Mouse (Mus musculus) embryonic facial prominence, embryonic 13.5 days (tissue): ENCODE measurements around the gene Zfp317. TPM values are rescaled to one million over a fixed set of nuclear protein-coding genes. Genes with fewer than 3 reads are reported as not detected.
A peak's percentile ranks its signal among the peaks of the same experiment; 100 is the strongest.
"Not testable (repeated sequence)": the region's sequence is repeated elsewhere in the genome, so short reads cannot be mapped to it uniquely, and the experiment has no call there.

Experiments
- ATAC-seq: fragments of 200-750 bp; cut with Nextera tagmentation; 2 replicates; pipeline ENCODE4 v1.8.0; 2017; ENCODE audit warnings: low read depth; ENCODE audit not compliant: insufficient number of reproducible peaks, insufficient read depth, low FRiP score, low TSS enrichment
- H3K27ac ChIP-seq: fragments of 300-500 bp; sonication (generic); 2 replicates; pipeline ENCODE4 v1.5.1; 2015; ENCODE audit warnings: moderate library complexity, mild to moderate bottlenecking, inconsistent platforms
- H3K27me3 ChIP-seq: fragments of 300-500 bp; sonication (generic); 2 replicates; pipeline ENCODE4 v1.6.1; 2015; ENCODE audit warnings: mild to moderate bottlenecking, inconsistent platforms
- H3K36me3 ChIP-seq: fragments of 300-500 bp; sonication (generic); 2 replicates; pipeline ENCODE4 v1.6.1; 2015; ENCODE audit warnings: mild to moderate bottlenecking, inconsistent platforms
- H3K4me1 ChIP-seq: fragments of 300-500 bp; sonication (generic); 2 replicates; pipeline ENCODE4 v1.6.1; 2015; ENCODE audit warnings: inconsistent platforms
- H3K4me2 ChIP-seq: fragments of 300-500 bp; sonication (generic); 2 replicates; pipeline ENCODE4 v1.6.1; 2015; ENCODE audit warnings: moderate library complexity, mild to moderate bottlenecking, inconsistent platforms
- H3K4me3 ChIP-seq: fragments of 300-500 bp; sonication (generic); 2 replicates; pipeline ENCODE4 v1.5.1; 2015; ENCODE audit warnings: mild to moderate bottlenecking, inconsistent platforms
- H3K9ac ChIP-seq: fragments of 300-500 bp; sonication (generic); 2 replicates; pipeline ENCODE4 v1.6.1; 2015; ENCODE audit warnings: mild to moderate bottlenecking, inconsistent platforms
- H3K9me3 ChIP-seq: fragments of 300-500 bp; sonication (generic); 2 replicates; pipeline ENCODE4 v1.6.1; 2016; ENCODE audit warnings: inconsistent platforms
- whole genome bisulfite sequencing: fragments of 180-500 bp; shearing (Covaris S2); methylation state at CpG from one replicate; pipeline ENCODE4 v1.1.7; 2015; ENCODE audit warnings: mixed read lengths; 5-methylcytosine and 5-hydroxymethylcytosine counted together
- polyA plus RNA-seq: library from polyadenylated mRNA; unstranded; fragments of >200 nt; fragmentation: Nextera tagmentation; extraction: Ambion mirVana; gene quantifications from 2 replicates; pipeline ENCODE4 v1.2.1, GENCODE M21; 2015

The Zfp317 gene
- 28.5 and 36.0 TPM in 2 replicates for polyA plus RNA-seq

DNA sequence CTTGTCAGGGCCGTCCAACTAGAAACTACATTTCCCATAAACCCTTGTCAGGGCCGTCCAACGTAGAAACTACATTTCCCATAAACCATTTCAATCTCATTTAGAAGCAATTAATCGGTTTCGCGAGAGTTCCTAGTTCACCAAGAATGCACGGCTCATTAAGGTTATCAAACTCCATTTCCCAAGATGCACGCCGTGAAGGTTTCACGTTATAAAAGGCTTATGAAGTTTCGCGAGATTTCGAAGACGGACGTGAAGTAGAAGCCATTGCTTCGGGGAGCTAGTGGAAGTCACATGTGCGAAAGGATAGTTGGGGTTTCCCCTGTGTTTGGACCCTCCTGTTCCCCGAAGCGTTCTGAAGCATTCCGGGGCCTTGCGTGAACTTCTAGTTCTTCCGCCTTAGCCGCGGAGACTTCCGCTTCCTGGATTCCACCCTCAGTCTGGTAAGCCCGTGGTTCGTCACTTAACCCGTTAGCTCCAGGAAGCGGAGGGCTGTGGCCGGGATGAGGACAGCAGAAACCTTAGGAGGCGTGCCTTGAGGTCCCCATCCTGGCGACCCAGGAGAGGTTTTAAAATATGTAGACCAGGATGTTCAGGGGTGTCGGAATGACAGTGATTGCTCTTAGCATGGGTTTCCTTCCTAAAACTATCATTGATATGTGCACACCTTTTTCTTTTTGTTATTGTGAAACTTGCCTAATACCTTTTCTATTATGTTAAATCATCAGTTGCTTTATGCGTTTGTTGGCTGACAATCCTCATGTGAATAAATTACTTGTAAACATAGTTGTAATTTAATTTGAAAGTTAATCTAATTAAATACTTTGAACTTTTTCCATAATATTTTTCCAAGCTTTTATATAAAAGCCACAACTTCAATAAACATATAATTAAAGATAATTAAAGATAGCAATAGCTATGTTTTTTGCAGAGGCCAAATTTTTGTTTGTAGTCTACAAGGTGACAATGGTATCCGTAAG lies at the start of gene Zfp317:
Gene Zfp317, plus strand, starts transcription at position 260 of the 980 bp plus-strand sequence.
- Histone ChIP-seq H3K4me3 (peak within 1 kb of the TSS; percentile 59), H3K36me3 (0 out of 2 replicates have a peak, but pooled peaks cover 8% of the 10 kb centered on the region), H3K4me1 (no peaks in the 10 kb centered on the region), H3K9ac (peak within 1 kb of the TSS; percentile 71), H3K9me3 (no peaks in the 10 kb centered on the region), H3K4me2 (peak within 1 kb of the TSS; percentile 52), H3K27me3 (no peaks in the 10 kb centered on the region), H3K27ac (peak within 1 kb of the TSS; percentile 90)
- peak; percentile 97 for ATAC-seq
- 2% methylated on average over 35 of the region's 35 CpGs for WGBS

- no peaks in the 10 kb centered on the region for H3K36me3 ChIP-seq
- no peaks in the 10 kb centered on the region for H3K9me3 ChIP-seq
- no peaks in the 10 kb centered on the region for H3K27me3 ChIP-seq
- no peaks in the 10 kb centered on the region for H3K4me1 ChIP-seq
- H3K4me2 ChIP-seq: no peak within 1 kb of the TSS
- no peak for ATAC-seq
- H3K27ac ChIP-seq: no peak within 1 kb of the TSS
- no peak within 1 kb of the TSS for H3K9ac ChIP-seq
- H3K4me3 ChIP-seq: no peak within 1 kb of the TSS
These were observed 39.6 kb upstream of the Zfp317 start, which contains the start of gene Olfr855 for GRCm38 (mm10) chr9:19582317-19582716. TSS of gene Olfr855 (plus strand) at chr9:19582617.

- no peak for ATAC-seq
- H3K4me3 ChIP-seq: no peak overlapping the region
- no peak overlapping the region for H3K27ac ChIP-seq
- no peak overlapping the region for H3K9ac ChIP-seq
- H3K4me2 ChIP-seq: no peak overlapping the region
- WGBS: 94% methylated on average over 3 of the region's 3 CpGs
- no peaks in the 10 kb centered on the region for H3K9me3 ChIP-seq
- no peaks in the 10 kb centered on the region for H3K4me1 ChIP-seq
- H3K27me3 ChIP-seq: no peaks in the 10 kb centered on the region
- H3K36me3 ChIP-seq: 0 out of 2 replicates have a peak, but pooled peaks cover 8% of the 10 kb centered on the region
These were observed 605 bp upstream of the Zfp317 start for GRCm38 (mm10) chr9:19621297-19621696.

DNA sequence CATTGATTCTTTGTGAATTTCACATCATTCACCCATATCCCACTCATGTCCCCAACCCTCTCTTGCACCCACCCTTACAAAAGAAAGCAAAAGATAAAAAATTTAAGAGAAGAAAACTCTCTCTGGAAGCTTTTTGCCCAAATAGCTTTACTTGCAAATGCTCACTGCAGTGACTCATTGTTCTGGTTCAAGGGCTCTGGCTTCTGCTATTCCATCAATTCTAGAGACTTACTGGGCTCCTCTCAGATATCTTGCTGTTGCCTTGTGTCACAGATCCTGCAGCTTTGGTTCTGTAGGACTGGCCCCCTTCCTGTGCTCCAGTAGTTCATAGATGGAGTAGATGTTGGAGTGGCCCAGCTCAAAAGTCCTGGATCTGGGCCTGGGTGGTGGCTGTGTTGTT lies 7.7 kb downstream of the Zfp317 start:
- no peak overlapping the region for H3K9ac ChIP-seq
- no peaks in the 10 kb centered on the region for H3K4me1 ChIP-seq
- H3K27me3 ChIP-seq: no peaks in the 10 kb centered on the region
- H3K9me3 ChIP-seq: no peaks in the 10 kb centered on the region
- H3K36me3 ChIP-seq: peaks cover 24% of the 10 kb centered on the region
- no peak overlapping the region for H3K27ac ChIP-seq
- no peak for ATAC-seq
- no peak overlapping the region for H3K4me2 ChIP-seq
- no peak overlapping the region for H3K4me3 ChIP-seq

DNA sequence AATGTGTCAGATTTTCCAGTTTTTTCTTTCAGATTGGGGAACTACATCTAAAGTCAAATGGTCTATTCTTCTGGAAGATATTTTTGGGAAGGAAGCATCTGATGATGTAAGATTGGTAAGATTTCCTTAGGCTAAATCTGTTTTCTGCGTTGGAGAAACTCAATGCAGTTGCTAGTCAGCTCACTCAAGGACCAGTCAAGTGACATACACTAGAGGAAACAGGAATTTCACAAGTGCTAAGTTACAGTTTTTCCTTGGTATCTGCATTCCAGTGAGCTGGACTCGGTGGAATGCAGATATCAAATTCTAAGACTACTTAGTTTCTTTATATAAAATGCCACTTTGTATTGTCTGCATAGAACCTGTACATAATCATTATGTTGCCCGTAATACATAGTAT lies 23.3 kb downstream of the Zfp317 start:
- no peak for ATAC-seq
- 87% methylated on average over 3 of the region's 3 CpGs for WGBS
- H3K36me3 ChIP-seq: peaks cover 77% of the 10 kb centered on the region
- H3K4me1 ChIP-seq: no peaks in the 10 kb centered on the region
- no peak overlapping the region for H3K4me3 ChIP-seq
- no peaks in the 10 kb centered on the region for H3K9me3 ChIP-seq
- H3K4me2 ChIP-seq: no peak overlapping the region
- no peak overlapping the region for H3K27ac ChIP-seq
- no peaks in the 10 kb centered on the region for H3K27me3 ChIP-seq
- H3K9ac ChIP-seq: no peak overlapping the region

DNA sequence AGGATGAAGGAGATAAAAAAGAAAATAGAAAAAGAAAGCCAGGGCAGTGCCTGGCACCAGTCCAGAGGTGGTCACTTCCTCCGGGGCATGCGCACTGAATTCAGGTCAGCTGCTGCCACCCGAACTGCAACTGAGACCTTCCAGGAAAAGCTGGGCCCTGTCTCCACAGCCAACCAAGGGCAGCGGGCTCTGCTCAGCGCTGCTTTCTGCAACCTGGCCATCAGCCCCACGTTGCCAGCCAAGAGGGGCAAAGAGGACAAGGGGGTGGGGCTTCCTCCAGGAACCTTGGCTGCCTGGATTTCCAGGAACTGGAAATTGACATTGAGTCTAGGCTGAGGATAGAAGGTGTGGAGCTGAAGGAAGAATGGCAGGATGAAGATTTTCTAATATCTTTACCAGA lies 68.4 kb downstream of the Zfp317 start:
- WGBS: 85% methylated on average over 6 of the region's 6 CpGs
- Histone ChIP-seq H3K4me3 (no peak overlapping the region), H3K27ac (no peak overlapping the region), H3K4me2 (no peak overlapping the region), H3K9me3 (no peaks in the 10 kb centered on the region), H3K4me1 (no peaks in the 10 kb centered on the region), H3K9ac (no peak overlapping the region), H3K27me3 (no peaks in the 10 kb centered on the region), H3K36me3 (no peaks in the 10 kb centered on the region)
- no peak for ATAC-seq

DNA sequence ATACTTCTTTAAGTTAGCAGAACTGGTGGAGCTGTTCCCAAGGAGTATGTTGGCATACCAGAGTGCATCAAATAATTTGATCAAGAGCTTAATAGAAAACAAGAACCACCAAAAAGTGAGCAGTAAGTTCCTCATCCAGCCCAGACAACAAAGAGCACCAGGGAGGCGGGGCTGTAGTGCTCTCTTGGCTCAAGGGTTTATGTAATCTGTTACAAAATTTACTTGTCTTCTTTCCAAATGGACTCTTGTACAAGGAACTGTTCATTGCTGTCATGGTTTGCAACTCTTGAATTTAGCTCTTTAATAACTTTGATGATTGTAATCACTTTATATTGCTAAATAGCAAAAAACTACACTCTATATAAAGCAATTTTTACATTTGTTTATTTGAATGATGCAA lies 69.5 kb downstream of the Zfp317 start:
- Histone ChIP-seq H3K4me2 (no peak overlapping the region), H3K27ac (no peak overlapping the region), H3K4me1 (no peaks in the 10 kb centered on the region), H3K9me3 (no peaks in the 10 kb centered on the region), H3K36me3 (no peaks in the 10 kb centered on the region), H3K9ac (no peak overlapping the region), H3K4me3 (no peak overlapping the region), H3K27me3 (no peaks in the 10 kb centered on the region)
- no peak for ATAC-seq
- WGBS: 73% methylated on average over 1 of the region's 1 CpGs

DNA sequence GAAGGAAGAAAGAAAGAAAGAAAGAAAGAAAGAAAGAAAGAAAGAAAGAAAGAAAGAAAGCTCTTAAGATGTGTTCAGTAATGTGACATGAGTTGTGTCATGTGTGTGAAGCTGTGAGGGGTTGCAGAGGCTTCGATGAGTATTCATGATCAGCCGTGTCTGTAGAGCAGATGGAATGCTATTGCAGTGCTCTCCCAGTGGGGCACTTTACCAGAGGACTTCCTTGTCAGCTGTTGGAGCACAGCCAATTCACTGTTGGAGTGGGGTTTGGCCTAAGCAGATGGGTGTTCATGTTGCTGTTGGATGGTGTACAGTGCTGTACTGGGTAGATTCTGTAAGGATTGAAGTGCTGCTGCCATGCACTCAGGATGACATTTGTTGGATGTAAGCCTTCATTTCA lies 70.5 kb downstream of the Zfp317 start:
- 63% methylated on average over 2 of the region's 2 CpGs for WGBS
- ATAC-seq: no peak
- Histone ChIP-seq H3K9me3 (no peaks in the 10 kb centered on the region), H3K36me3 (no peaks in the 10 kb centered on the region), H3K27ac (no peak overlapping the region), H3K4me2 (no peak overlapping the region), H3K27me3 (no peaks in the 10 kb centered on the region), H3K4me3 (no peak overlapping the region), H3K9ac (no peak overlapping the region), H3K4me1 (no peaks in the 10 kb centered on the region)

DNA sequence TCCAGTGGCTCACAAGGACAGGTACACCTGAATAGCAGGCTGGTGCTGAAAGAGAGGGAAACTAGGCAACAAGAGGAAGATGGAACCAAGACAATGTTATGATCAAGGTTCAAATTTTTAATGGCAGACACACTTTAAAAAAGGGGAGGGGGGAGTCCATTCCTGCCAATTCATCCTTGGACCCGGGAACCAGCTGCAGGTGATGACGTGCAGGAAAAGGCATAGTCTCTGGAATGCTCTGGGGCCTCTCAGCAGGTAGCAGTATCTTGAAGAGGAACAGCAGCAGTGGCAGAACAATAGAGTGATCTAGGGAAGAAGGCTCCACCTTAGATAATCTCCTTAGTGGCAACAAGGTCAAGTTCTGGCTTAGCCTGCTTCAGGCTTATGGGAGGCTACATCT lies 72.4 kb downstream of the Zfp317 start:
- not testable (repeated sequence) for H3K9me3 ChIP-seq, H3K4me3 ChIP-seq, H3K27me3 ChIP-seq, H3K9ac ChIP-seq, H3K27ac ChIP-seq, H3K4me2 ChIP-seq, ATAC-seq, H3K36me3 ChIP-seq, H3K4me1 ChIP-seq
- WGBS: 36% methylated on average over 2 of the region's 2 CpGs

- WGBS: 71% methylated on average over 9 of the region's 9 CpGs
- H3K9ac ChIP-seq, H3K4me1 ChIP-seq, H3K4me2 ChIP-seq, H3K27ac ChIP-seq, H3K9me3 ChIP-seq, H3K4me3 ChIP-seq, ATAC-seq, H3K36me3 ChIP-seq, H3K27me3 ChIP-seq: not testable (repeated sequence)
These were observed 73.0 kb downstream of the Zfp317 start for GRCm38 (mm10) chr9:19694898-19695379.
